Mouse (Mus musculus): Measurements from ENCODE around the gene B3gat1. TPM values are rescaled to one million over a fixed set of nuclear protein-coding genes. Genes with fewer than 3 reads are reported as not detected.
A peak's percentile ranks its signal among the peaks of the same experiment; 100 is the strongest.

The B3gat1 gene
- total RNA-seq, 2 experiments from 2014 or later = not detected

DNA sequence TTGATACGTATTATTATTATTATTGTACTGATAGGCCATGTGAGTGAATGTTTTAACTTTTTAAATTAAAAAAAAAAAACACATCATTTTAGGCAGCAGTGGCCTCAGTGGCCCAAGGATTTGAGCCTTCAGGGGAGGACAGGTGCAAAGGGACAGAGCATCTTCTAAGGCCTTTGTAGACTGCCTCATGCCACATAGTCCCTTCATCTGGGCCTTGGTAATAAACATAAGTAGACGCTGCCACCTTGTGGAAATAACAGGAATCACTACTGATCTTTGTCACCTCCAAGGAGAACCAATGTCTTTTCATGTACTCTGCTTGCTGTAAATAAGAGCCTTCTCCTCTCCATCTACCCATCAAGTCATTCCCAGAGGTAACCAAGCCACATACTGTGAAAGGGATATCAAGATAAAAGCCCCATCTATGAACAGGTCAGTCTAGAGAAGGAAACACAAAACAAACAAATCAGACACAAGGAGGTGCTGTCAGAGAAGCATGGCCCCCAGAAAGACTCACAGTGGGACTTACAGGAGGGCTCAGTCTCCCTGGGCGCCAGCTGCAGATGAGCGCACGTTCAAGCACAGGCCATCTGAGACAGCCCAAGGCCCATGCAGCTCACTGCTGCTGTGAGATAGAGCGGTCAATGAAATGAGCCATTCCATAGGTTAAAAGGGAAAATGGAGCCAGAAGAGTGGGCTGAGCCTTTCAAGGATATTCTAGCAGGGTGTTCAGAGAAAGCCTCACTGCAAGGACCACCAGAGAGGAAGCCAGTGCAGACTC lies 42.8 kb downstream of the B3gat1 start:
- ATAC-seq (replicated peaks; ENCODE audit: poor library complexity) = peak; percentile 82

GRCm38 (mm10) chr9:26778421-26778820 lies 44.9 kb downstream of the B3gat1 start:
- ATAC-seq (replicated peaks; ENCODE audit: poor library complexity) = no peak

- ATAC-seq (replicated peaks; ENCODE audit: poor library complexity) = peak; percentile 91
Observed at GRCm38 (mm10) chr9:26783414-26783975, 50.0 kb downstream of the B3gat1 start.

- no peak for ATAC-seq (replicated peaks; ENCODE audit: poor library complexity)
Observed at GRCm38 (mm10) chr9:26792829-26793228, 59.3 kb downstream of the B3gat1 start.

GRCm38 (mm10) chr9:26798205-26798604 lies 64.7 kb downstream of the B3gat1 start:
- ATAC-seq (replicated peaks; ENCODE audit: poor library complexity) = no peak

GRCm38 (mm10) chr9:26798731-26799130 lies 65.2 kb downstream of the B3gat1 start:
- ATAC-seq (replicated peaks; ENCODE audit: poor library complexity) = no peak

- ATAC-seq (replicated peaks; ENCODE audit: poor library complexity) = no peak
Observed at GRCm38 (mm10) chr9:26800357-26800756, 66.8 kb downstream of the B3gat1 start.

DNA sequence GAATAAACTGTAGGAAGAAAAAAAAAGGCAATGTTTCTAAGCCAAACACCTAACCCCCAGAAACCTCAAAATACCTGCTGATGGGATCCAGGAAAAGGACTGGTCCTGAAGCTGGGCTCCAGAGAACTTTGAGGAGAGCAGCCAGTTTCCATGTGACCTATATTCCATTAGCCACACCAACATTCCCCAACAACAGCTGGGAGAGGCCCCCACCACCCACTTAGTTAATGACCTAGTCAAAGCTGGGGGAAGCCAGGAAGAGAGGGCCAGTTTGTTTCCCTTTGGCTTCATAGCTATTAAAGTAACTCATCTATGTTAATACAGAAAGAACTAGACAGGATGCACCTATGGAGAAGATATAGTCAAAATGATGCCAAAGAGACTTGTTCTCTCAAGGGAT lies 70.8 kb downstream of the B3gat1 start:
- no peak for ATAC-seq (replicated peaks; ENCODE audit: poor library complexity)

- peak; percentile 96 for ATAC-seq (replicated peaks; ENCODE audit: poor library complexity)
Observed at GRCm38 (mm10) chr9:26805935-26806666, 72.6 kb downstream of the B3gat1 start, which contains the start of gene Glb1l2. TSS of gene Glb1l2 (minus strand) at chr9:26806468.

GRCm38 (mm10) chr9:26808735-26809134 lies 75.2 kb downstream of the B3gat1 start:
- ATAC-seq (replicated peaks; ENCODE audit: poor library complexity) = peak; percentile 66

Other genes with a start within 250 kb of the B3gat1 start
- 0.17 and 0.44 TPM in 2 replicates for gene Glb1l2, start 72.7 kb downstream of the B3gat1 start, total RNA-seq (2015)
- 0.10 TPM in 1 of 2 replicates, not detected in the other for gene Glb1l2, start 72.7 kb downstream of the B3gat1 start, total RNA-seq (2017)
- gene Glb1l3, start 127.2 kb downstream of the B3gat1 start, total RNA-seq (2015) = not detected in 2 replicates
- gene Glb1l3, start 127.2 kb downstream of the B3gat1 start, total RNA-seq (2017) = not detected in 2 replicates
- gene Gm1110, start 189.4 kb downstream of the B3gat1 start, total RNA-seq (2015) = 0.29 TPM in 1 of 2 replicates, not detected in the other
- gene Gm1110, start 189.4 kb downstream of the B3gat1 start, total RNA-seq (2017) = not detected in 2 replicates